Mouse (Mus musculus) naive thymus-derived CD4-positive, alpha-beta T cell, adult 2 months (primary cell): Measurements from ENCODE around the gene Fam192a.

ENCODE experiments used
- DNase-seq: peaks from one replicate; pipeline ENCODE4 v3.0.0-alpha.2; 2011; ENCODE audit warnings: low read depth

Fam192a gene

GRCm38 (mm10) chr8:94571896-94572295, 29.9 kb downstream of the Fam192a start:
- no peak for DNase-seq

- DNase-seq = no peak
Observed at GRCm38 (mm10) chr8:94569419-94569818, 32.4 kb downstream of the Fam192a start.

- no peak for DNase-seq
Observed at GRCm38 (mm10) chr8:94568098-94568497, 33.7 kb downstream of the Fam192a start.

GRCm38 (mm10) chr8:94567159-94567849, 34.5 kb downstream of the Fam192a start:
- DNase-seq = no peak

- no peak for DNase-seq
Observed at GRCm38 (mm10) chr8:94566446-94567158, 35.2 kb downstream of the Fam192a start.

- DNase-seq = no peak
Observed at GRCm38 (mm10) chr8:94566033-94566432, 35.8 kb downstream of the Fam192a start.

GRCm38 (mm10) chr8:94564421-94564820, 37.4 kb downstream of the Fam192a start:
- no peak for DNase-seq

GRCm38 (mm10) chr8:94561256-94561655, 40.5 kb downstream of the Fam192a start:
- no peak for DNase-seq

GRCm38 (mm10) chr8:94557281-94557680, 44.5 kb downstream of the Fam192a start:
- DNase-seq = no peak

- DNase-seq = no peak
Observed at GRCm38 (mm10) chr8:94552696-94553095, 49.1 kb downstream of the Fam192a start.

GRCm38 (mm10) chr8:94551471-94552422, 50.0 kb downstream of the Fam192a start:
- DNase-seq = no peak

- DNase-seq = no peak
Observed at GRCm38 (mm10) chr8:94549998-94550397, 51.8 kb downstream of the Fam192a start.

GRCm38 (mm10) chr8:94549482-94549881, 52.3 kb downstream of the Fam192a start:
- DNase-seq = no peak

GRCm38 (mm10) chr8:94549041-94549440, 52.8 kb downstream of the Fam192a start:
- no peak for DNase-seq

GRCm38 (mm10) chr8:94543981-94544380, 57.8 kb downstream of the Fam192a start:
- no peak for DNase-seq

- DNase-seq = no peak
Observed at GRCm38 (mm10) chr8:94540889-94541795, 60.7 kb downstream of the Fam192a start.

GRCm38 (mm10) chr8:94540025-94540424, 61.8 kb downstream of the Fam192a start:
- DNase-seq = no peak

- no peak for DNase-seq
Observed at GRCm38 (mm10) chr8:94537456-94537855, 64.3 kb downstream of the Fam192a start.

GRCm38 (mm10) chr8:94535631-94536030, 66.2 kb downstream of the Fam192a start:
- no peak for DNase-seq

GRCm38 (mm10) chr8:94534612-94535011, 67.2 kb downstream of the Fam192a start:
- no peak for DNase-seq
